Mouse (Mus musculus) ES-E14 (cell line): ENCODE measurements around the gene Slc7a6.

Experiments
- CHD2 ChIP-seq: IDR thresholded peaks from 2 replicates; pipeline ENCODE4 v1.6.1; 2014; ENCODE audit warnings: mild to moderate bottlenecking, low read depth, low read length, inconsistent platforms
- HCFC1 ChIP-seq: IDR thresholded peaks from 2 replicates; pipeline ENCODE4 v1.6.1; 2012; ENCODE audit warnings: low read length, inconsistent platforms, borderline replicate concordance; ENCODE audit not compliant: insufficient read depth
- MAFK ChIP-seq: IDR thresholded peaks from 2 replicates; pipeline ENCODE4 v1.6.1; 2014; ENCODE audit warnings: mild to moderate bottlenecking, low read depth, low read length, inconsistent platforms; ENCODE audit not compliant: insufficient read depth
- ZNF384 ChIP-seq: IDR thresholded peaks from 2 replicates; pipeline ENCODE4 v1.6.1; 2012; ENCODE audit warnings: low read depth, low read length, inconsistent platforms

DNA sequence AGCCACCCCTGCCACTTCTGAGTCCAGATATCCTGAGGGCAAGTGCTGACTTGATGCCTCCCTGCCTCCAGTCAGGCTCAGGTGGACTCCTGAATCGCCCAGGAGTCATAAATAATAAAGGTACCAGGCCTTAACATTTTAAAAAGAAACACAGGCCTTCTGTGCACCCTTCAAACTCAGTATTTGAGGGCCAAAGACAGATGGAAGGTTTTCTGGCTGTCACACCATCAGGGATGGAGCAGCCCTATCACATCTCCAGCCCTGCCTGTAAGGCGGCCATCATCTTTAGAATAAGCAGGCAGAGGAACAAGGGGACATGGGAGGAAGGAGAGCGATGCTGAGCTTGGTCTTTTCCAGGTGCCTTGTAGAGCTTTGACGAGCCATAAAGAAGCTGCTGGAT is 37.6 kb upstream of the Slc7a6 start:
- TF ChIP-seq MAFK (no peak), CHD2 (no peak), ZNF384 (no peak), HCFC1 (no peak)
